In the genomic region with DNA sequence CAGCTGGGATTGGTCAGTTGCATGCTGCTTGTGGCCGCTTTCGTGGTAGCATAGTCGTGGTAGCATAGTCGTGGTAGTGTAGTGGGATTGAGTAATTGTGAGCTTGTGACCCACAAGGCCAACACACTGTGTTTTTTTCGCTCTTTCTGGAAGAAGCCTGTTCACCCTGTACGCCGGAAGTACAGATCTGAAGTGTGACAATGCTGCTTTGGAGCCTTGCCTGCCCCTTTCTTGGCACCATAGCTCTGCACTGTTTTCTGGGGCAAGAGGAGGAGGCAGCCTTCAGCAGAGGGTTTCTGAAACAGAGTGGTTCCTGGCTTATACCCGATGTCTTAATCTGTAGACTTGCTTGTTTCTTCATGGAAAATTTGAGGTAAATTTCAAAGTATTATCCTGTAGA, we compare ENCODE assay signal across 9 mouse cellular contexts. TPM values are rescaled to one million over a fixed set of nuclear protein-coding genes. Genes with fewer than 3 reads are reported as not detected.
DNase-seq lines count a peak whose midpoint lies in the region; ATAC-seq and TF ChIP-seq lines count a peak whose summit lies in the region.
"Had no signal": no experiment of that assay in that cellular context is flagged by ENCODE, and none has a peak within 500 bp of the region (broad histone marks: within the 10 kb centered on the region; RNA-seq: fewer than 3 reads in every experiment).

No protein-coding gene starts in this region.

- no peaks in the 10 kb centered on the region for H3K9me3 ChIP-seq in megakaryocyte, embryonic 14.5 days
- no peaks in the 10 kb centered on the region for H3K9me3 ChIP-seq in midbrain, postnatal 0 days (ENCODE audit: low read length)
- H3K9me3 ChIP-seq in hindbrain, embryonic 16.5 days (ENCODE audit: control insufficient read depth, low read length): no peaks in the 10 kb centered on the region
- H3K9me3 ChIP-seq: limb, embryonic 13.5 days had no signal

- TF ChIP-seq POLR2A in kidney, adult 2 months (IDR thresholded peaks at IDR 0.05; ENCODE audit: low read depth, low read length): no peak

- TF ChIP-seq CTCF in kidney, adult 2 months (conservative IDR thresholded peaks at IDR 0.05; ENCODE audit: insufficient read depth, insufficient read length, low read depth, low read length): no peak
- no peak for TF ChIP-seq CTCF in midbrain, postnatal 0 days (IDR thresholded peaks at IDR 0.05)

- no peak overlapping the region for H3K9ac ChIP-seq in midbrain, postnatal 0 days (replicated peaks; ENCODE audit: low read length, poor library complexity, severe bottlenecking)
- H3K9ac ChIP-seq in hindbrain, embryonic 16.5 days (ENCODE audit: low read depth, low read length): no peak overlapping the region
- H3K9ac ChIP-seq: limb, embryonic 13.5 days had no signal

- DNase-seq in kidney, adult 2 months: peak; percentile 46
- DNase-seq in kidney, adult 11 months: no peak
- peak; percentile 69 for DNase-seq in T-cell, adult 2 months (ENCODE audit: low spot score)
- peak; percentile 54 to 59 for DNase-seq in cerebellum, postnatal 14 days
- DNase-seq in midbrain, postnatal 0 days (ENCODE audit: low spot score): no peak
- no peak for DNase-seq in liver

- H3K4me2 ChIP-seq in midbrain, postnatal 0 days (ENCODE audit: low read depth, low read length, poor library complexity, severe bottlenecking): no peak overlapping the region
- H3K4me2 ChIP-seq in hindbrain, embryonic 16.5 days (ENCODE audit: low read length): no peak overlapping the region
- H3K4me2 ChIP-seq: limb, embryonic 13.5 days had no signal

- H3K27me3 ChIP-seq in kidney, adult 2 months (replicated peaks; ENCODE audit: control insufficient read depth, insufficient read depth, low read length): no peaks in the 10 kb centered on the region
- no peaks in the 10 kb centered on the region for H3K27me3 ChIP-seq in megakaryocyte, embryonic 14.5 days (replicated peaks)
- H3K27me3 ChIP-seq in midbrain, postnatal 0 days (ENCODE audit: insufficient read depth, low read length): no peaks in the 10 kb centered on the region
- H3K27me3 ChIP-seq in hindbrain, embryonic 16.5 days (replicated peaks; ENCODE audit: control insufficient read depth, insufficient read depth, low read length): no peaks in the 10 kb centered on the region
- H3K27me3 ChIP-seq: limb, embryonic 13.5 days had no signal

- H3K4me3 ChIP-seq in kidney, adult 2 months (ENCODE audit: insufficient read depth, low read depth, low read length): no peak overlapping the region
- peak overlapping the region; percentile 89 for H3K4me3 ChIP-seq in megakaryocyte, embryonic 14.5 days (replicated peaks)
- no peak overlapping the region for H3K4me3 ChIP-seq in midbrain, postnatal 0 days (ENCODE audit: low read depth, low read length)
- H3K4me3 ChIP-seq in hindbrain, embryonic 16.5 days (ENCODE audit: low read length): no peak overlapping the region
- H3K4me3 ChIP-seq: limb, embryonic 13.5 days had no signal

- H3K36me3 ChIP-seq in kidney, adult 2 months (ENCODE audit: control insufficient read depth, insufficient read depth, low read length): no peaks in the 10 kb centered on the region
- H3K36me3 ChIP-seq in megakaryocyte, embryonic 14.5 days (replicated peaks; ENCODE audit: low read length): peaks cover 82% of the 10 kb centered on the region
- H3K36me3 ChIP-seq in midbrain, postnatal 0 days (ENCODE audit: insufficient read depth, low read length): no peaks in the 10 kb centered on the region
- no peaks in the 10 kb centered on the region for H3K36me3 ChIP-seq in hindbrain, embryonic 16.5 days (ENCODE audit: control insufficient read depth, insufficient read depth, low read length)
- H3K36me3 ChIP-seq: limb, embryonic 13.5 days had no signal

- ATAC-seq in midbrain, postnatal 0 days (ENCODE audit: low FRiP score): no peak
- ATAC-seq in hindbrain, embryonic 16.5 days: no peak

- peaks cover 35% of the 10 kb centered on the region for H3K4me1 ChIP-seq in kidney, adult 2 months (ENCODE audit: control insufficient read depth, insufficient read depth, low read length)
- peaks cover 100% of the 10 kb centered on the region for H3K4me1 ChIP-seq in megakaryocyte, embryonic 14.5 days
- H3K4me1 ChIP-seq in midbrain, postnatal 0 days (ENCODE audit: insufficient read depth, low read length): no peaks in the 10 kb centered on the region
- peaks cover 3% of the 10 kb centered on the region for H3K4me1 ChIP-seq in hindbrain, embryonic 16.5 days (ENCODE audit: control insufficient read depth, insufficient read depth, low read depth, low read length)

- 68% methylated on average over 8 of the region's 8 CpGs for WGBS in kidney, adult 2 months
- 91% methylated on average over 8 of the region's 8 CpGs for WGBS in midbrain, postnatal 0 days
- 75% methylated on average over 8 of the region's 8 CpGs for WGBS in hindbrain, embryonic 16.5 days

- H3K27ac ChIP-seq in kidney, adult 2 months (ENCODE audit: insufficient read depth, low read depth, low read length): no peak overlapping the region
- H3K27ac ChIP-seq in midbrain, postnatal 0 days (ENCODE audit: low read depth, low read length): no peak overlapping the region
- H3K27ac ChIP-seq in hindbrain, embryonic 16.5 days (ENCODE audit: low read depth, low read length): no peak overlapping the region
- H3K27ac ChIP-seq: limb, embryonic 13.5 days had no signal

RNA-seq across cellular contexts. Expression of a gene that starts 23.3 kb away (rescaled TPM):
- polyA plus RNA-seq in kidney, adult 2 months (2012; rRNA removed): 19.1 and 23.7 TPM in 2 replicates
- polyA plus RNA-seq in megakaryocyte, embryonic 14.5 days (2012; ENCODE audit: insufficient read depth, low replicate concordance): 106 and 185 TPM in 2 replicates
- total RNA-seq in midbrain, postnatal 0 days (2014; rRNA removed): 54.9 and 63.5 TPM in 2 replicates
- polyA plus RNA-seq in midbrain, postnatal 0 days (2015; fragmentation: Nextera tagmentation; extraction: Ambion mirVana): 28.3 and 30.2 TPM in 2 replicates
- polyA plus RNA-seq in hindbrain, embryonic 16.5 days (2015; fragmentation: Nextera tagmentation; extraction: Ambion mirVana): 28.0 and 32.3 TPM in 2 replicates

Comparison
In these comparisons a context has a peak if more than half of its experiments do, and no peak if none do; other contexts are left out.
1. DNase-seq: peak in kidney, adult 2 months (single experiment), T-cell, adult 2 months (single experiment) and cerebellum, postnatal 14 days (2 of 2); none in kidney, adult 11 months (single experiment), midbrain, postnatal 0 days (single experiment) and liver (single experiment).